Mouse (Mus musculus) ES-E14 (cell line): ENCODE data around the gene Pkp1.

Source experiments
- CHD2 ChIP-seq: IDR thresholded peaks from 2 replicates; pipeline ENCODE4 v1.6.1; 2014; ENCODE audit warnings: mild to moderate bottlenecking, low read depth, low read length, inconsistent platforms
- MAFK ChIP-seq: IDR thresholded peaks from 2 replicates; pipeline ENCODE4 v1.6.1; 2014; ENCODE audit warnings: mild to moderate bottlenecking, low read depth, low read length, inconsistent platforms; ENCODE audit not compliant: insufficient read depth
- ZC3H11A ChIP-seq: IDR thresholded peaks from 2 replicates; pipeline ENCODE4 v1.6.1; 2012; ENCODE audit warnings: low read depth, mild to moderate bottlenecking, inconsistent platforms, low read length, borderline replicate concordance

DNA sequence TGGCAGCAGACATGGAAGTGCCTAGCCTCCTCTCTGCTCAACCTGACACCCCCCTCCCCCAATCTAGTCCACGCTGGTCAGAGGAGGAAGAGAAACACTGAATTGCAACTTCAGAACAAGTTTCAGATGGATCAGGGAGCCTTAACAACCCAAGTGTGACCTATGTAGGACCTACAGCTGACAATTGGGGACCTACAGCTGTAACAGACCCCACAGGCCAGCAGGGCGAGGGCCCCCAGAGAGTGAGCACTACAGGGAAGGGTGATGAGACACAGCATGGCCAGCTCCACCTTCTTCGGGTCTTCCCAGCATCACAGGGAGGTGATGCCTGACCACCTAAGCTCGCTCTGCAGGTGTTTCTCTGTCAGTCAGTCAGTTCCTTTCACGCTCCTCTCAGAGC lies 57.9 kb downstream of the Pkp1 start:
- no peak for TF ChIP-seq ZC3H11A
- no peak for TF ChIP-seq MAFK
- no peak for TF ChIP-seq CHD2
